Mouse (Mus musculus) CD4-positive helper T cell, adult 2 months (primary cell): ENCODE data around the gene Samd1.

Experiments used
- DNase-seq: peaks from one replicate; pipeline ENCODE4 v3.0.0-alpha.2; 2012; ENCODE audit warnings: low read depth, missing footprints, low spot score

Gene Samd1

DNA sequence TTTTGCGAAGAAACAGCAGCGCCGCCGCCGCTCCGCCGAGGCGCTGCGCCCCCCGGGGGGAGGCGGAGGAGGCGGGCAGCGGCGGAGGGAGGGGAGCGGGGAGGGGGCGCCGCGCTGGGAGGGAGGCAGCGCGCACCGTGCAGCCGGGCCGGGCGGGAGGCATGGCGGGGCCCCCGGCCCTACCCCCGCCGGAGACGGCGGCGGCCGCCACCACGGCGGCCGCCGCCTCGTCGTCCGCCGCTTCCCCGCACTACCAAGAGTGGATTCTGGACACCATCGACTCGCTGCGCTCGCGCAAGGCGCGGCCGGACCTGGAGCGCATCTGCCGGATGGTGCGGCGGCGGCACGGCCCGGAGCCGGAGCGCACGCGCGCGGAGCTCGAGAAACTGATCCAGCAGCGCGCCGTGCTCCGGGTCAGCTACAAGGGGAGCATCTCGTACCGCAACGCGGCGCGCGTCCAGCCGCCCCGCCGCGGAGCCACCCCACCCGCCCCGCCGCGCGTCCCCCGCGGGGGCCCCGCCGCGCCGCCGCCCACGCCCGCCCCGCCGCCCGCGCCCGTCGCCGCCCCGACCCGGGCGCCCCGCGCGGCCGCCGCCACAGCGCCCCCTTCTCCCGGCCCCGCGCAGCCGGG lies at the start of gene Samd1:
TSS of gene Samd1 (plus strand) at position 162 of the 631 bp plus-strand sequence.
- DNase-seq, result peak; percentile 72

DNA sequence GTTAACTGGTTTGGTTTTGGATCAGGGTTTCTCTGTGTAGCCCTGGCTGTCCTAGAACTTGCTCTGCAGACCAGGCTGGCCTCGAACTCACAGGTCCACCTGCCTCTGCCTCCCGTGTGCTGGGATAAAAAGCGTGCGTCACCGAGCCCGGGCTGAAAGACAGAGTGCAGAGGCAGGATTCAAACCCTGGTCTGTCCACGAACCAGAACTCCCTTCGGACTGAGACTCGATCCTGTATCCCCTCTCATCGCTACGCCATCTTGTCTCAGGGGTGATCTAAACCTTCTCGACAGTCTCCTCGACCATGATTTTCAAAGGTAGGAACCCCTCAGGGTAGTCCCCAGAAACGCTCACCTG lies 42.7 kb upstream of the Samd1 start:
- DNase-seq, result no peak

GRCm38 (mm10) chr8:83955106-83955957 lies 42.1 kb upstream of the Samd1 start, which contains the start of the genes Gm10644 and Asf1b:
TSS of gene Gm10644 (minus strand) at chr8:83955205.
TSS of gene Asf1b (plus strand) at chr8:83955507.
- DNase-seq, result peak; percentile 100

- no peak for DNase-seq
Measured at GRCm38 (mm10) chr8:83955958-83956218, 41.6 kb upstream of the Samd1 start.

GRCm38 (mm10) chr8:83956789-83957188 lies 40.7 kb upstream of the Samd1 start:
- peak; percentile 60 for DNase-seq

GRCm38 (mm10) chr8:83964015-83964765 lies 33.3 kb upstream of the Samd1 start:
- DNase-seq, result no peak

GRCm38 (mm10) chr8:83967701-83968100 lies 29.8 kb upstream of the Samd1 start:
- DNase-seq, result no peak

DNA sequence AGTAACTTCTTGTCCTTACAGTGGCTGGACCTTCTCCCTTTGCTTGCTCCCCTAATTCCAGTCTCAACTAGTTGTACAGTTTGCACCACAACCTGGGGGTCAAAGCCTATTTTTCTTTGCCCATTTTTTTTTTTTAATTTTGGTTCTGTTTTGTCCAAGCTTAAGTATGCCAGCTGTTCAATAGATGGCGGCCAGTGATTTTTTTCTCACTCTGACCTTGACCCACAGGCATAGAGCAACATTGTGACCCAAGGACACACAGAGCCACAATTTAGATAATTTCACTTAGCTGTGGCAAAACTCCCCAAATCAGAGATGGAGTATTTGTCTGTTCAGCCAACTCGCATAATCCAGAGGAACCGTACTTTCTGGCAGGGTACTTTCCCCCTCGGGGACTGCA lies 26.4 kb upstream of the Samd1 start:
- DNase-seq, result no peak

- DNase-seq, result no peak
Measured at GRCm38 (mm10) chr8:83971661-83972060, 25.8 kb upstream of the Samd1 start.

- DNase-seq, result peak; percentile 99
Measured at GRCm38 (mm10) chr8:83972150-83973120, 25.0 kb upstream of the Samd1 start, which contains the start of gene Prkaca. TSS of gene Prkaca (plus strand) at chr8:83972993.

GRCm38 (mm10) chr8:83973161-83974031 lies 24.1 kb upstream of the Samd1 start:
- DNase-seq, result no peak

DNA sequence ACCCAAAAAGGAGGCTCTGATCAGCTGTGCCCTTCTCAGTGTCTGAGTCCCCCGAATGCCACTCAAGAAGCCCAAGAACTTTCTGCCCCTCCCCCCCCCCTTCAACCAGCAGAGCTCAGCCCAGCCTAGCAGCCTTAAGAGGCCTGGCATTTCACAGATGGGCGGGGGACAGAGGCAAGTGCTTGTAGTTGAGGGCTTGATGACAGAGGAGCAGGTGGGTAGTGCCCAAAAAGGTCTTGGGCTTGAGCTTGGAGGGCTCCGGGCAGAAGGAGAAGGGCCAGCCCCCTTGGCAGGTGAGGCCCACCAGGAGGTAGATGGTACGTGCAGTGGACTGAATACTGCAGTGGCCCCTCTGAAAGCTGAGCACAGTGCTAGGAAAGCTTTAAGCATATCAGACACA lies 23.0 kb upstream of the Samd1 start:
- no peak for DNase-seq

- DNase-seq, result peak; percentile 62
Measured at GRCm38 (mm10) chr8:83976101-83976630, 21.3 kb upstream of the Samd1 start.

GRCm38 (mm10) chr8:83976779-83977350 lies 20.6 kb upstream of the Samd1 start:
- peak; percentile 24 for DNase-seq

DNA sequence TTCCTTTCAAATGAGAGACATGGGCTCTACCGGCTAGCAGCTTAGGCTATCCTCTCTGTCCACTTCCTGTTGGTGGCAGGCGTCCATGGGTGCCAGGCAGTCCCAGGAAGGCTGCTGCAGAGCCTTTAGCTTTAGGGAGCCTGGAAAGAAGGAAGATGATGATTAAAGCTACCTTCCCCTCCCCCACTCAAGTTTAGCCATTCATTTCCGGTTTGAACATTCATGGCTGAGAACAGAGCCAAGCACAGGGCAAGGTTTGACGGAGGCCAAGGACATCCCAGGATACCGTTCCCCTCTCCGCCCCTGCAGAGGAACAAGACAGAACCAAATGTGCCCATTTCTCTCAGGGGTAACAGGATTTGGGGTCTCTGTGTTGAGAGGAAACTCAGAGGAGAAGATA lies 19.8 kb upstream of the Samd1 start:
- DNase-seq, result no peak

DNA sequence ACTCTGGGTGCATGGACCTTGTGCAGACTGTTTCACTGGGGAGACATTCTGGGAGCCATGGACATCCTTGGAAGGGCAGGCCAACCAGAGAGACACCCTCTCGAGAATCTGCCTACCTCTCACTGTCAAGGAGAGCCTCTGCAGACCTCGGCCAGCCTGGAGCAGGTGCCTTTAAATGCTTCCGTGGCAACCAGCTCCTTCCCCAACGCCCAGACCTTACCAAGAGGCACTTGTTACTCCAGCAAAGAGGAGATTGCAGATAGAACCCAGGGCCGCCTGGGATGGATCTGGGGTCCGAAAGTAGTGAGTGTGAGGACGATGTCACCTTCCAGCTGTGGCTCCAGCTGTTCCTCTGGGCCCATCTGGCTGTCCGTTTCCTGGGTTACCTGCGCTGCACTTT lies 19.3 kb upstream of the Samd1 start:
- DNase-seq, result no peak

GRCm38 (mm10) chr8:83980250-83980649 lies 17.2 kb upstream of the Samd1 start:
- no peak for DNase-seq

- DNase-seq, result no peak
Measured at GRCm38 (mm10) chr8:83980845-83981244, 16.6 kb upstream of the Samd1 start.

- DNase-seq, result no peak
Measured at GRCm38 (mm10) chr8:83981533-83981932, 15.9 kb upstream of the Samd1 start.

DNA sequence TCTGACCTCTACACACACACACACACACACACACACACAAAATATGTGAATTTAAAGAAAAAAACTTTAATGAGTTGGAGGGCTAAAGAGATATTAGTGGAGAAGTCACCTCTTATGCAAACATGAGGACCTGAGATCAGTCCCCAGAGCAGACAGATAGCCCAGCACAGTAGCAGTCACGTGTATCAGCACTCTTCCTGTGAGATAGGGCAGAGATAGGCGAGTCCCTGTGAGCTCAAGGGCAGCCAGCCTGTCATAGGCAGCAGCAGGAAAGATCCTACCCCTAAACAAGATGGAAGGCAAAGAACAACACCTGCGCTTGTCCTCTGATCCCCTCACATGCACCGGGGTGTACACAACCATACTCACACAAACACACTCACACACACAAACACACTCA lies 15.0 kb upstream of the Samd1 start:
- DNase-seq, result no peak
